Mouse (Mus musculus) left cerebral cortex, adult 2 months (tissue): ENCODE data around the gene Baz1a. TPM values are rescaled to one million over a fixed set of nuclear protein-coding genes. Genes with fewer than 3 reads are reported as not detected.

ENCODE experiments used
- DNase-seq, 2 experiments: peaks; one replicate each; pipeline ENCODE4 v3.0.0; 2021 to 2022; ENCODE audit warnings: low spot score in 2 of 2, mixed read lengths in 1 of 2; ENCODE audit errors: extremely low spot score in 1 of 2
- H3K27ac ChIP-seq: fragments of 200-600 bp; 2 replicates; pipeline ENCODE4 v1.8.1; 2022
- H3K4me3 ChIP-seq: fragments of 200-600 bp; 2 replicates; pipeline ENCODE4 v1.8.1; 2022
- CTCF ChIP-seq: fragments of 200-600 bp; IDR thresholded peaks from 2 replicates; pipeline ENCODE4 v1.8.1; 2022; ENCODE audit warnings: antibody characterized with exemption, mild to moderate bottlenecking, moderate library complexity
- intact Hi-C: fragments of 180-260 bp; cut with DNase I; formaldehyde crosslinking; loops from one replicate; pipeline ENCODE4 v1.15.1; 2025
- total RNA-seq, 2 experiments: library from RNA; stranded (reverse); gene quantifications; 2 replicates each; pipeline ENCODE4 v1.2.3; 2021

Gene Baz1a
- total RNA-seq, 2 experiments from 2014 or later, result 5.1 to 7.0 TPM

GRCm38 (mm10) chr12:55049731-55050353 is 35.7 kb upstream of the Baz1a start:
- intact Hi-C loops, result no loop called here
- TF ChIP-seq CTCF, result no peak
- no peak for DNase-seq
- no peak overlapping the region for H3K27ac ChIP-seq
- no peak overlapping the region for H3K4me3 ChIP-seq

GRCm38 (mm10) chr12:55041011-55041410 is 26.9 kb upstream of the Baz1a start:
- no peak for DNase-seq

DNA sequence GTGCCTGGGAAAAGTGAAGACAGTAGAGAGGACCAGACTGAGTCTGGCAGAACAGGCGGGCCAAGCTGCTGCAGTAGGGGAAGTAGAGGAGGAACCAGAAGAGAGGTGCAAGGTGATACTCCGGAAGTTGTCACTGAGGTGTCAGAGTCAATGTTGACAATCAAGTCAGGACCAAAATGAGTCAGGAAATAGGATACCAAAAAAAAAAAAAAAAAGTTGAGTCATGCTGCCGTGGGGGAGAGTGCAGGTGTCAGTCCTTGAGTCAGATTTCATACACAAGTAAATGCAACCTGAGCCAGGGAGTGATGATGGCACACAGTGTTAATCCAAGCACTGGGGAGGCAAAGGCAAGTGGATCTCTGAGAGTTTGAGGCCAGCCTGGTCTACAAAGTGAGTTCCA is 12.9 kb upstream of the Baz1a start:
- no peak for DNase-seq
- Histone ChIP-seq H3K27ac (no peak overlapping the region), H3K4me3 (no peak overlapping the region)
- no peak for TF ChIP-seq CTCF
- intact Hi-C loops, result no loop called here

More at GRCm38 (mm10) chr12:55041011-55041410, 26.9 kb upstream of the Baz1a start:
- H3K4me3 ChIP-seq, result no peak overlapping the region
- intact Hi-C loops, result no loop called here
- no peak overlapping the region for H3K27ac ChIP-seq
- TF ChIP-seq CTCF, result no peak

GRCm38 (mm10) chr12:55023284-55023683 is 9.1 kb upstream of the Baz1a start:
- H3K4me3 ChIP-seq, result no peak overlapping the region
- no peak for TF ChIP-seq CTCF
- DNase-seq, result no peak
- H3K27ac ChIP-seq, result no peak overlapping the region
- intact Hi-C loops, result no loop called here

GRCm38 (mm10) chr12:55019421-55019877 is 5.3 kb upstream of the Baz1a start:
- Histone ChIP-seq H3K27ac (no peak overlapping the region), H3K4me3 (no peak overlapping the region)
- intact Hi-C loops, result no loop called here
- no peak for DNase-seq
- TF ChIP-seq CTCF, result no peak

DNA sequence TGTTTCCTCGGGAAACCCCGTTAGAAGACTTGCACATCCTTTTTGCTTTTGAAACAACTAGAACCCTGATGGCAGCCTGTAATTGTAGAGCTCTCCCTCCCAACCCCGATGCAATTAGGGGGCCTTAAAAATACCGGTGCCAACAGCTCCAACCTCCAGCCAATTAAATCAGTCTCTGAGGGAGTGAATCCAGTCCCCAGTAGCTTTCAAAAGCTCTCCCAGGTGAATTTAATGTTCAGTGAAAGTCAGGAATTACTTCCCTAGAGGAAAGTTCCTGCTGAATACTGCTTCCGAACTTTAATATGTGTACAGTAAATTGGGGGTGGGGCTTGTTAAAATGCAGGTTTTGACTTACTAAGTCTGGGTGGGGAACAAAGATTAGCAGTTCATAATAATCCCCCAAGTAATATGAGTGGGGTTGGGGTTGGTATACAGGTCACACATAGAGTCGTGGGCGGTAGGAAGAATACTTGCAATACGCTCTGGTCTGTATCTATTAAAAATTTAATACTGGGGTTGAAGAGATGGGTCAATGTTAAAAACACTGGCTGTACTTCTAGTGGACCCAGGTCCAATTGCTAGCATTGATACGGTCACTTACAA is 3.1 kb upstream of the Baz1a start:
- intact Hi-C loops, result no loop called here
- DNase-seq, result no peak
- TF ChIP-seq CTCF, result no peak
- H3K4me3 ChIP-seq, result no peak overlapping the region
- no peak overlapping the region for H3K27ac ChIP-seq

DNA sequence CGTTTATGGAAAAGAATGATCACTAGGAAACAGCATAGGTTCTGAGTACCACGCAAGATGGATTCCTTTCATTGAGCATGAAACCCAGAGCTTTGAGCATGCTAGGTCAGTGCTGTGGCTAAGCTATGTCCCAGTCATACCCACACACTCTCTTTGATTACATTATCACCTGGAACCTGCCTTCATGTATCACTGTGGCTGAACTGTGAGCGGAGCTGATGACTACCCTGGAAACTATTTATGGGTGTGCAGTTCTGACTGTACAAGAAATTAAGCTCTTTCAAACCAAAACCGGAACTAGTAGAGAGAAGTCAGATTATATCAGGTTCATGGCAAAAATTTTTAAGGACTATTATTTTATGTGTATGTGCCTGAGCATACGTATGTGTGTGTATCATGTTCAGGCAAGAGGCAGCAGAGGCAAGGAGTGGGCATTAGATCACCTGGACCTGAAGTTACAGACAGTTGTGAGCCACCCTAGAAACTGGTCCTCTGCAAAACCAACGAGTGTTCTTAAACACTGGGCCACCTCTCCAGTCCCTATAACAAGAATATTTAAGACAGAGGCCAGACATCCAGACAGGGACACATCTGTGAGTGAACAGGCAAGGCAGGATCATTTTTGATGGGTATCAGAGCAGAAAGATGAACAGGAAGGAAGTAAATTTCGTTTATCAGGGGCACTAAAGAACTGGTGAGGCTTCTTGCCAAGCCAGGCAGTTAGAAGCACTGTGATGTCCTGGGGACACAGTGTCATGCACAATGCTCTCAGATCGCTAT is 2.4 kb upstream of the Baz1a start:
- no peak overlapping the region for H3K27ac ChIP-seq
- intact Hi-C loops, result no loop called here
- H3K4me3 ChIP-seq, result no peak overlapping the region
- no peak for TF ChIP-seq CTCF
- no peak for DNase-seq

- DNase-seq, result no peak
- intact Hi-C loops, result no loop called here
- H3K27ac ChIP-seq, result no peak overlapping the region
- no peak for TF ChIP-seq CTCF
- H3K4me3 ChIP-seq, result no peak overlapping the region
Observed at GRCm38 (mm10) chr12:55015428-55015827, 1.3 kb upstream of the Baz1a start.

- Histone ChIP-seq H3K4me3 (no peak overlapping the region), H3K27ac (no peak overlapping the region)
- DNase-seq, result no peak
- intact Hi-C loops, result no loop called here
- no peak for TF ChIP-seq CTCF
Observed at GRCm38 (mm10) chr12:55013031-55013430, 1.1 kb downstream of the Baz1a start.

GRCm38 (mm10) chr12:55007361-55008008 is 6.7 kb downstream of the Baz1a start:
- 0 out of 2 replicates have a peak overlapping the region, but pooled peaks have one; percentile 9 for H3K4me3 ChIP-seq
- intact Hi-C loops, result loop anchor here (5.0 kb wide), 1 partner anchor 310 kb away; the partner anchor contains the start of gene Eapp
- TF ChIP-seq CTCF, result no peak
- peak; percentile 29 to 47 for DNase-seq
- peak overlapping the region; percentile 64 for H3K27ac ChIP-seq

- DNase-seq, result no peak
- TF ChIP-seq CTCF, result no peak
- Histone ChIP-seq H3K27ac (no peak overlapping the region), H3K4me3 (no peak overlapping the region)
- intact Hi-C loops, result loop anchor here (5.0 kb wide), 1 partner anchor 309 kb away; the partner anchor contains the start of gene Eapp
Observed at GRCm38 (mm10) chr12:55006071-55006470, 8.1 kb downstream of the Baz1a start.

- H3K27ac ChIP-seq, result no peak overlapping the region
- no peak for DNase-seq
- intact Hi-C loops, result no loop called here
- H3K4me3 ChIP-seq, result no peak overlapping the region
- TF ChIP-seq CTCF, result no peak
Observed at GRCm38 (mm10) chr12:55004396-55004795, 9.8 kb downstream of the Baz1a start.
